Mouse (Mus musculus) ES-E14 (cell line): ENCODE measurements around the gene Cenpm. TPM values are rescaled to one million over a fixed set of nuclear protein-coding genes. Genes with fewer than 3 reads are reported as not detected.

Experiments
- DNase-seq: peaks from one replicate; pipeline ENCODE4 v3.0.0-alpha.2; 2013; ENCODE audit warnings: low read depth, low spot score
- H3K27ac ChIP-seq: 2 replicates; pipeline ENCODE4 v1.5.1; 2012; ENCODE audit warnings: low read depth, mild to moderate bottlenecking, low read length, moderate library complexity, mixed read lengths; ENCODE audit not compliant: poor library complexity, insufficient read depth, severe bottlenecking
- H3K36me3 ChIP-seq: 2 replicates; pipeline ENCODE4 v1.6.1; 2012; ENCODE audit warnings: mild to moderate bottlenecking, low read length, moderate library complexity, mixed read lengths; ENCODE audit not compliant: control insufficient read depth, poor library complexity, insufficient read depth, severe bottlenecking
- H3K4me1 ChIP-seq, 2 experiments: fragments of 150-350 bp in 1 of 2; sonication (generic) in 1 of 2; 2 replicates each; pipeline ENCODE4 v1.6.1; 2012; ENCODE audit warnings: low read length in 2 of 2, mild to moderate bottlenecking in 1 of 2, mixed read lengths in 1 of 2; ENCODE audit not compliant: control insufficient read depth in 2 of 2, insufficient read depth in 2 of 2, poor library complexity in 1 of 2
- H3K4me3 ChIP-seq, 2 experiments: fragments of 150-350 bp in 1 of 2; sonication (generic) in 1 of 2; 2 replicates each; pipeline ENCODE4 v1.5.1; 2012; ENCODE audit warnings: low read length in 2 of 2, low read depth in 1 of 2, mild to moderate bottlenecking in 1 of 2, mixed read lengths in 1 of 2; ENCODE audit not compliant: insufficient read depth in 1 of 2, poor library complexity in 1 of 2, severe bottlenecking in 1 of 2
- H3K9ac ChIP-seq: 2 replicates; pipeline ENCODE4 v1.6.1; 2012; ENCODE audit warnings: low read depth, mild to moderate bottlenecking, low read length, mixed read lengths; ENCODE audit not compliant: poor library complexity, insufficient read depth, severe bottlenecking
- H3K9me3 ChIP-seq: fragments of 150-350 bp; sonication (generic); 2 replicates; pipeline ENCODE4 v1.6.1; 2012; ENCODE audit warnings: low read depth, mild to moderate bottlenecking, low read length; ENCODE audit not compliant: control insufficient read depth, insufficient read depth
- CHD2 ChIP-seq: IDR thresholded peaks from 2 replicates; pipeline ENCODE4 v1.6.1; 2014; ENCODE audit warnings: mild to moderate bottlenecking, low read depth, low read length, inconsistent platforms
- HCFC1 ChIP-seq: IDR thresholded peaks from 2 replicates; pipeline ENCODE4 v1.6.1; 2012; ENCODE audit warnings: low read length, inconsistent platforms, borderline replicate concordance; ENCODE audit not compliant: insufficient read depth
- MAFK ChIP-seq: IDR thresholded peaks from 2 replicates; pipeline ENCODE4 v1.6.1; 2014; ENCODE audit warnings: mild to moderate bottlenecking, low read depth, low read length, inconsistent platforms; ENCODE audit not compliant: insufficient read depth
- ZC3H11A ChIP-seq: IDR thresholded peaks from 2 replicates; pipeline ENCODE4 v1.6.1; 2012; ENCODE audit warnings: low read depth, mild to moderate bottlenecking, inconsistent platforms, low read length, borderline replicate concordance
- ZNF384 ChIP-seq: IDR thresholded peaks from 2 replicates; pipeline ENCODE4 v1.6.1; 2012; ENCODE audit warnings: low read depth, low read length, inconsistent platforms
- in situ Hi-C, 2 experiments: fragments of 600-800 bp; cut with MboI; formaldehyde crosslinking; loops; one replicate each; pipeline ENCODE4 v1.15.1; 2025; ENCODE audit warnings: low sequenced_read_pairs in 2 of 2, inconsistent platforms in 1 of 2; ENCODE audit not compliant: unreplicated experiment in 2 of 2
- total RNA-seq: library from RNA; depleted of rRNA; stranded (reverse); fragments of 300-350 nt; gene quantifications from 2 replicates; pipeline ENCODE4 v1.2.3, GENCODE M21; 2012

Gene Cenpm
- total RNA-seq, 1 experiment = 80.0 TPM

GRCm38 (mm10) chr15:82229542-82230045 lies 15.0 kb downstream of the Cenpm start:
- peaks cover 2 to 26% of the 10 kb centered on the region in 2 experiments; a peak in 3 of 4 replicates for H3K4me1 ChIP-seq
- H3K36me3 ChIP-seq = peaks cover 14% of the 10 kb centered on the region; the same call in 1 of the 2 replicates
- no peaks in the 10 kb centered on the region for H3K9me3 ChIP-seq
- H3K4me3 ChIP-seq = no peak overlapping the region
- H3K27ac ChIP-seq = 0 out of 2 replicates have a peak overlapping the region, but pooled peaks have one; percentile 28
- in situ Hi-C loops = loop anchor here (10.0 to 25.0 kb wide), 3 partner anchors 85 to 167 kb away; partner anchors contain the start of genes Mei1 (in 2 of the 2), 4930407I10Rik (in 1 of the 2) and Srebf2 (in 1 of the 2)
- TF ChIP-seq ZNF384 (no peak), CHD2 (no peak), MAFK (no peak), HCFC1 (no peak), ZC3H11A (no peak)
- no peak overlapping the region for H3K9ac ChIP-seq
- DNase-seq = no peak

GRCm38 (mm10) chr15:82225769-82226168 lies 18.8 kb downstream of the Cenpm start:
- H3K4me1 ChIP-seq = peaks cover 2 to 38% of the 10 kb centered on the region in 2 experiments; a peak in 3 of 4 replicates
- H3K36me3 ChIP-seq = no peaks in the 10 kb centered on the region
- no peak overlapping the region for H3K4me3 ChIP-seq
- H3K9me3 ChIP-seq = no peaks in the 10 kb centered on the region
- no peak for TF ChIP-seq MAFK
- TF ChIP-seq CHD2 = no peak
- TF ChIP-seq ZC3H11A = no peak
- no peak for TF ChIP-seq ZNF384
- TF ChIP-seq HCFC1 = no peak
- DNase-seq = no peak
- H3K9ac ChIP-seq = no peak overlapping the region
- H3K27ac ChIP-seq = no peak overlapping the region
- in situ Hi-C loops = loop anchor here in 1 of 2 experiments (25.0 kb wide), 1 partner anchor 163 kb away; the partner anchor contains the start of genes 4930407I10Rik and Mei1

DNA sequence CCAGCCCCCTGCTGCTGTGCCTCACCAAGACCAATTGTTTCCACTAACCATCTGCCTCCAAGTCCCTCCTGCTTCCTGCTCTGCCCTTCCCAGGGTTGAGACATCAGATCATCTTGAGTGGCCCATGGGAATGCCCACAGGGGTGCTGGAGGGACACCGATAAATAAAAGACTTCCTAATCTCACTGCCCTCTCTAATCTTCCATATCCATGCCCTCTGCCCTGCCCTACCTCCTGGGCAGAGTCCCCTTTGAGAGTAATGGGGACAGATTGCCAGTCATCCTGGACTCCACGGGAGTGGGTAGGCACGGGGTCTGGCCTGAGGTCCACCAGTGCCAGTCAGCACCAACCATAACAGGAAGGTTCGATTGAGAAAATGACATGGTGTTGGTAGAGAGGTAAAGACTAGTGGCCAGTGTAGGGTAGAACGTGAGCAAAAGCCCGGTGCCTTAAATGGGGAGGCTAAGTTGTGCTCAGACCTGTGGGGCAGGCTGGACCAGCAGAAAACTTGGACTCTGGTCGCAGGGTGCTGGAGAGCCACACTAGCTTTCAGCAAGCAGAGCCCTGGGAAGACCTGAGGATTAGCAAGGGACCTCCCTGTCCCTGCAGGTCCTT lies 19.8 kb downstream of the Cenpm start:
- no peak overlapping the region for H3K4me3 ChIP-seq
- in situ Hi-C loops = loop anchor here in 1 of 2 experiments (25.0 kb wide), 1 partner anchor 162 kb away; the partner anchor contains the start of genes 4930407I10Rik and Mei1
- no peak for TF ChIP-seq ZC3H11A
- no peak for TF ChIP-seq CHD2
- no peak for TF ChIP-seq ZNF384
- TF ChIP-seq MAFK = no peak
- TF ChIP-seq HCFC1 = no peak
- H3K9ac ChIP-seq = no peak overlapping the region
- DNase-seq = no peak
- H3K36me3 ChIP-seq = no peaks in the 10 kb centered on the region
- no peaks in the 10 kb centered on the region for H3K9me3 ChIP-seq
- H3K27ac ChIP-seq = no peak overlapping the region
- H3K4me1 ChIP-seq = peaks cover 0 to 37% of the 10 kb centered on the region in 2 experiments; a peak in 3 of 4 replicates

DNA sequence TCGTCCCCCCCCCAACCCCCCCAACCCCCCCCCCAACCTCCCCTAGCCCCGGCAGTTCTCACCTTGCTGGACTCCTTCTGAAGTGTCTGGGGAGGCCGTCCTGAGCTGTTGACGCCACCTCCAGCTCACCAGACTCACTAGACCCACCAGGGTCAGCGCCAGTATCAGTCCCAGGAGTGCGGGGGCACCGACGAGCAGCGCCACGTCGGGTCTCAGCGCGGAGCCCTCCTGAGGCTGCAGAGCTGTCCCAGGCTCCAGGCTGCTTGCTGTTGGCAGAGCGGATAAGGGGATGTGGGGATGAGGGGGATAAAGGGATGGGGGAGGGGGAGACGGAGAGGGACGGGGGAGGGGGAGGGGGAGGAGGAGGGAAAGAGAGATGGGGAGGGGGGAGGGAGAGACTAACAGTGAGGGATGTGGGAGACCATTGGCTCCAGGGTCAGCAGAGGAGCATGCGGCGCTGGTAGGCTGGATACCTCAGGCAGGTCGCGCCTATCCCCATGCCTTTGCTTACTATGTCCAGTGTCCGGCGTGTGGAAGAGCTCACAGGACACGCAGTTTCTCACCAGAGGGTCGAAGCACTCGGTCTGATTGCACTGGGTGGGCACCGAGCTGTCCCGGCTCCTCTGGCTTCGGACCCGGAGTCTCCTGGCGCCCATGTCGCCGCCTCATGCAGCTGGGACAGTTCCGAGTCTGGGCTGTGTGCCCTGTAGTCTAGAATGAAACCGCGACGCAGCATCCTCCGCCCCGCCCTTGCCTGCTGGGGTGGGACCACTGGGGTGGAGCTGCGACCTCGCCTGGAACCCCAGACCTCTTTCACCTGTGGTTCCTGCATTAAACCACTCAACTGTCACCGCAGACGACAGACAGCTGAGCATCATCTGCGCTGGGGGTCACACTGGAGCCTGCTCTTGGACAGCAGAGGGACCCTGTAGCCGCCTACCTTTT lies 20.6 kb downstream of the Cenpm start, which contains the start of gene Tnfrsf13c:
Tnfrsf13c (minus strand) TSS at position 713 of the 945 bp plus-strand sequence.
- TF ChIP-seq ZC3H11A (no peak), ZNF384 (no peak), MAFK (no peak), HCFC1 (no peak), CHD2 (no peak)
- DNase-seq = no peak
- peak within 1 kb of the TSS; percentile 46 to 55; a peak in 3 of 4 replicates for H3K4me3 ChIP-seq
- in situ Hi-C loops = no loop called here
- H3K9me3 ChIP-seq = no peaks in the 10 kb centered on the region
- H3K27ac ChIP-seq = no peak within 1 kb of the TSS
- no peaks in the 10 kb centered on the region for H3K36me3 ChIP-seq
- peak within 1 kb of the TSS; percentile 0; the same call in 1 of the 2 replicates for H3K9ac ChIP-seq
- peaks cover 2 to 37% of the 10 kb centered on the region in 2 experiments; a peak in 2 of 4 replicates for H3K4me1 ChIP-seq
